Mouse (Mus musculus): Measurements from ENCODE around the gene Syt2.

DNA sequence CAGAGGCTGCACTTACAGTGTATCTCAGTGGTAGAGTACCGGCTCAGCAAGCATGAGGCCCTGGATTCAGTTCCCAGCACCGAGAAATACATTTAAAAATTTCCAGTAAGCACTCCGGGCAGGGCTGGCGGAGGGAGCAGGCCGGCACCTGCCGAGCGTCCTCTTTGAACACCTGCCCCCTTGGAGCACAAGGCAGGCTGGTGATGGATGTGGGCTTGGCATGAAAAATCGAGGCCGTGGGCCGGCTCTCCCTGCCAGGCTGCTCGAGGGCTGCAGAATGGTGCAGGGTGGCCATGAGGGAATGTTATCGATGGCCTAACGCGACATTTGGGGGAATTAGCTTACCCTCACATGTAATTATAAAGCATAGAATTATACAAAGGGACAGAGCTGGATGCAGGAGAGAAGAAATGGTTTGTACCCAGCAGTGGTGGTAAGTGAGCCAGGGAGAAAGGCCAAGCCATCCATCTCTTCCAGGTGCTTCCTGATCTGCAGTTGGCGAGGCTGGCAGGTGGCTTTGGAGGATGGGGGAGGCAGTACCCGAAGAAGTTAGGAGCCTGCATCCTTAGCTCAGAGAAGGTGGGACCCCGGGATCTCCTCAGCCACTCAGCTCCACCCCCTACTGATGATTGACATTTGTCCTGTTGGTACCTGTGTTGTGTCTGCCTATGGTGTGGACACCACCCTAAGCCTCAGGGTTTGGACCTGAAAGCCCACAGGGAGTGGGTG is 51.2 kb downstream of the Syt2 start:
- TF ChIP-seq POLR2A (IDR thresholded peaks at IDR 0.05; ENCODE audit: borderline replicate concordance, control insufficient read depth, low read depth, low read length) (no peak), CTCF (IDR thresholded peaks at IDR 0.05; ENCODE audit: control insufficient read depth, insufficient read depth, low read length) (no peak)

All from bone marrow, adult 2 months (tissue).